Mouse (Mus musculus) MEL-GATA-1-ER (cell line): ENCODE data around the gene Mrln.

Source experiments
- DNase-seq: peaks from one replicate; pipeline ENCODE4 v3.0.0-alpha.2; 2012; ENCODE audit warnings: low read depth; ENCODE audit errors: extremely low read depth

The Mrln gene

DNA sequence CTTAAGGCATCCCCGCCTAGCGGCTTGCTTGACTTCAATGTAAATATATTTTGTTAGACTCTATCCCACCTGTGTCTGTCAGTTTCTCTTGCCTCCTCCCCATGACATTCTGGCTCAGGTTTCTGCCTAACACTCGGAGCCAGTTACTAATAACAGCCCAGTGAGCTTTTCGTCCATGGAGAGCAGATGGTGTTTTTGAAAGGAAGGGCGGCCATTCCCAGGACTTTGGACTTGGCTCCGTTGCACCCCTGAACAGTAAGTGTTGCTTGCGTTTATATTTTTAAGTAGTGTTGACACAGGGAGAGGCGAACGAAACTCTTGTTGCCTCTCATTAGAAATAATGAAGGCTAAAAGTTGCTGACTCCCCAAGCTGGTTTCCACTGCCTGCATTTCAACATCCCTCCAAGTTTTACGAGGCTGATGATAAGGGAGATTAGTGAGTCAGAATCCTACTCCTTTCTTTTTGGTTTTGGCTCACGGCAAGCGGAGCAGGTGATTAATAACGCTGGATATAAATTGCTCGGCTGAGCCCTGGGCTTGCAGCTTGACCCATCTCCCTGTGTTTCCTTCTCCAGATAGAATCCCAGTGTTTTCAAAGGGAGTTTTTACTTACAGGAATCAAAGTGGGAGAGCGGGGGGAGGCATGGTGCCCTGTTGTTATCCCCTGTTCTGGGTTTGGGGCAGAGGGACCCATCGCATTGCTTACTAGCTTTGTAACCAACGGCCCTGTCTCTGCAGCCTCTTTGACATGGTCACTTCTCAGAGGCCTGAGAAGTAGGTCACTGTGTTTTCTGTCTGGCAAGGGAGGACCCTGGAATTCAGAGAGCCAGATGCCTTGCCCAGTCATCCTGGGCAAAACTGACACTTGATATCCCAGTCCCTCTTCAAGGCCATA, at the start of gene Mrln:
TSS of gene Mrln (plus strand) at position 160 of the 895 bp plus-strand sequence.
- no peak for DNase-seq

DNA sequence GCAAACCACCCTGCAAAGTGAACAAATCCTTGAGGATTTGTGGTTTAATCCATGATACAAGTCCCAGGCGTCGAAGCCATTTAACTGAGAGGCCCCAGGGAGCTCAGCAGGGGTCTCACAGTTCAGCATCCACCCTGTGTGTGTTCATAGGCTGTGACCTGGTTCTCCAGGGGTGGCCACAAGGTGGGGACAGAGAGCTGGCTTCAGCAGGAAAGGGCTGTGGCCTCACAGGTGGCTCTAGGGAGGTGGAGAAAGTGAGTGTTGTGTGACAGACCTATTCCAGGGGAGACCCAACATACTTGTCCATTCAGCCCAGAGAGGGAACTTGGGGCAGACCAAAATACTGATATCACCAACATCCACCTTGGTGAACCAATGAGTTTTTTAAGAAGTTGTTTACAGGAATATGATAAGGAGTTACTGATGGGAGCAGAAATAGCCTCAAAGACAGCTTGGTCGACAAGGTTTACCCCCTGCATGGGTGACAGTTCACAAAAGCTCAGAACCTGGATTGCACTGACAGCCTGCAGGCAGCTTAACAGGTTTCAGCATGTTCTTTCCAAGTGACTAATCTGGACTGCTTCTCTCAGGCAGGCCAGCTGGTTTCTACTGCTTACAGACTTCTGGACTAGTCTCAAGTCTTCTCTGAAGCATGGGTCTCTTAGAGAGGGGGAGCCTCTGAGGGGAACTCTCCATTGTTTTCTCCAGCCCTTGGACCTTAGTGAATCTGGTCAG, 47.9 kb upstream of the Mrln start:
- no peak for DNase-seq

DNA sequence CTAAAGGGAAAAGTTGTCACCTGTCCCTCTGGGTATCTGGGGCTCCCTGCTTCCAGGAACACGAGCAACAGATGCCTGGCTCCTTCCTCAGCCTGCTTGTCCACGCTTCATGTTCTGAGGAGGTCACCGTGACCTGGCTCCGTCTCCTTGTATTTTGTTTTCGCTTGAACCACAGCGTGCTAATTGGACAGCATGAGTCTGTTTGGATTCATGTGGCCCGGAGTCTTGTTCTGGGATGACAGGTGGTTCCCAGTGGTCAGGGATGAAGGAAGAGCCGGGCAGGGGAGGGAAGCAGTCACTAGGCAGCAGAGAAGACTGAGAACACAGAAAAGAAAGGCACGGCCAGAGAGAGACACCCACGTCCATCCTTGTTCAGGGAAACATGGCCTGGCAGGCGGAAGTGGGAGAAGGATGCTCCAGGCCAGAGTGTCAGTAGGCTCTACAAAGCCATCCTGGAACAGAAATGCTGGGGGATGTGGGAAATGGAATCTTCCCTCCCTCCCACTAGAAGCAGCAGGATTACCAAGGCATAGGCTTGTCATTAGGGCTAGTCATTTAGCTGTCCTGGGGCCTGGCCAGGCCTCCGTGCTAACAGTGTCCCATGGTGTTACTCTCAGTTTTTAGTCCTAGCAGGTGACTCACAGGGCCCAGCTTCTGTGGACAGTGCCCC, 44.7 kb upstream of the Mrln start:
- DNase-seq: no peak

DNA sequence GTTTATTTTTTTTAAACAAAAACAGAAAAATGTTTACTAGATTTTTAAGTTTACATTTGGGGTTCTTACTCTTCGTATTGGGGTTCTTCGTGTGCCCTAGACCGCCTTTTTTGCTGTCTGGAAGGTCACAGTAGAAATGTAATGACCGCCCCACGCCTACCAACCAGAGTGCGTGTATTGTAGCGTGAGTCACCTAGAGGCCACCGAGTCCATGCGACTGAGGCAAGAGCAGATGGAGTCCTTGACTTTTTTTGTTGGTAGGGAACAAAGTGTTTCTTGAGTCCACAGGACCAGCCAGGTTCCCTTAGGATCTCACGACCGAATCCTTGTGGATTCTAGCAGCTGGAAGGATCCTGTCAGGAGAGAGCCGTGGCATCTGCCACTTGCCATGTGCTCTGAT, 43.7 kb upstream of the Mrln start:
- no peak for DNase-seq

DNA sequence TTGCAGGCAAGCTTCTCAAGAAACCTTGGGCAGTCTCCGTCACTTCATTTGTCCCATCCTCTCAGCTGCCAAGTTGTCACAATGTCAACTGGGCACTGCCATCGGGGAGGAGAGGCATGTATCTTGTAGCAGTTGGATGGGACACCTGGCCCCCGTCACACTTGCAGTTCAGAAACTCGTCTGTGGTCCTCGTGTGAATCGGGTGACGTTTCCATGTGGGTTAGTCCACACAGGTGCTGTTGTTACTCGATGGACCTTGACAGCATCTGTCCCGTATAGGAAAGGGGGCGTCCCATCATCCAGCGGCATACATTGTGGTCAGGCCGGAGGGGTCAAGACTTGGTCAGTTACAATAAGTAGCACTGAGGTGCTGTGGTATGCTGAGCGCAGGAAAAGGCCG, 43.0 kb upstream of the Mrln start:
- no peak for DNase-seq

DNA sequence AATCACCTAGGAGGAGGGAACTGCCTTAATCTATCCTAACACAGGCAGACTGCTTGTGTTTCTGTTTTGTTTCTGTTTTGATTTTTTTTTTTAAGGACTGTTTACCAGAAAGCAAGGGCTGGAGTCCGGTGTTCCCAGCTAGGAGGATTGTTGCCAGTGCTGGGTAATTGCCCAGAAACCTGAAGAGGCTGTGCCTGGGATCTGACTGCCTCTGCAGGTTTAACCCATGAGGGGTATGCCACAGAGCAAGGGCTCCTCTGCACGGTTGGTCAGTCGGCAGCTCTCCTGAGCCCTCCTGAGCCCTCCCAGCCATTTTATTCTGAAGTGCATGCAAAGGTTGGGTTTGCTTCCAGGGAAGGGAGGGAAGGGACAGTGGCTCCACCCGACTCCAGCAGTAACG, 40.8 kb upstream of the Mrln start:
- no peak for DNase-seq

DNA sequence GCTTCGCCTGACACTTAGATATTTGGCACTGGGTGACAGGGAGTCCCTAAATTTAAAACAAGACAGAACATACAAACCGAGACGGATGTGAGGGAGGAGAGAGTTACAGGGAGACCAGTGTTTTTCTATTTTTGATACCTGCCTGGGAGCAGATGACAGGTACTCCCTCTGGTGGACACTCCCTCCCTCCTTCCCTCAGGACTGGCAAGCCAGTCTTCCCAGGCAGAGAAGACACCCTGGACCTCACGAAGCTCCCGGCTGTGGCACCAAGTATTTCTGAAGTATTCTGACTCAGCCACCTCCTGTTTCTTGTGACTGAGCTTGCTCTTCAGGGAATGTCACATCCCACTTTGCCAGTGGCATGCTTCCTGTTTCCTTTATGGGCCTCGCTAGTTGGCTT, 38.6 kb upstream of the Mrln start:
- no peak for DNase-seq

DNA sequence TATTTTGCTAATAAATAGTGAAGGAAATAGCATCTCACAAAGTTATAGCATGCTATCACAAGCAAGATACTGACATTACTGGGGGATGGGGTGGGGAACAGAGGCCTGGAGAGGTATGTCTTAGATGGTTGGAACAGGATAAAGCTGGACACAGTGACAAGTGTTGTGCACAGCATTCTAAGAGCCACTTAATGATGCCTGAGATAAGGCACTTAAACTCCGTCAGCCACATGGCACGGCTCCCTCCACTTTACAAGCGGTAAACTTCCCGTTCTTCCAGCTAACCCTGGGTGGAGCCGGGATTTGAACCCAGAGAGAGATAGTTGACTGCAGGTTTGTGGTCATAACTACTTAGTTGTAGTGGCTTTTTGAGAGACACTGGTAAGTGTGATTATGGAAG, 38.0 kb upstream of the Mrln start:
- DNase-seq: no peak

DNA sequence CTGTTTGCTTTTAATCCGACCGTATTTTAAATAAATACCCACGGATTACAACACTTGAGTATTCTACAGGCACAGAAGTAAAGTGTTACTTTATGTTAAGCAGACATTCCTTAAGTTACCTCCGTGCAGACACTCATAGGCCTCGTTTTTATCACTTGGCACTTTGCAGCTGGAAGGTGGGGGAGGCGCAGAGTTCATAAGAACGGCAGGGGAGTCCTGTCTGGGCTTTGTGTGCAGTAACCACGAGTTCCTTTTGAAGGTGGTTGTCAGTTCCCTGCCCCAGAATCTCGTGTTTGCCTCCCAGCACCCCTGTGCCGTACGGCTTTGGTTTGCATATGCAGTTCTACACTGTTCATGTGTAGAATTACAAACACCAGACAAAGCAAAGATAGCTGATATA, 36.8 kb upstream of the Mrln start:
- no peak for DNase-seq

DNA sequence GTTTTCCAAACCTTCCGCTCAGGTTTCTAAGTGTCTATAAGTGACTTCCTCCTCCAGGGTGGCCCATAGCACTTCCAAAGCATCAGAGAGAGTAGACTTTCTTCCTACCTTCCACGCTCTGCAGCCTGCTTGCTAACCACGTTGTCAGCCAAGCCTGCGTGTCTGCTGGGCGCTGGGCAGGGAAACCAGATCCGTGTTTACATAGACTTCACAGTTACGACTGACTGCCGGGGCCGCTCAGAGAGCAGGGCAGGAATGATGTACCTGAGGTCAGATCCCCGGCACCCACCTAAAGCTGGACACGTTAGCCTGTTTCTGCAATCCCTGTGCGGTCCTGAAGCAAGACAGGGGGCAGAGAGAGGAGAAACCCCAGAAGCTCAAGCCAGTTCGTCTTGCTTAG, 36.1 kb upstream of the Mrln start:
- DNase-seq: no peak

DNA sequence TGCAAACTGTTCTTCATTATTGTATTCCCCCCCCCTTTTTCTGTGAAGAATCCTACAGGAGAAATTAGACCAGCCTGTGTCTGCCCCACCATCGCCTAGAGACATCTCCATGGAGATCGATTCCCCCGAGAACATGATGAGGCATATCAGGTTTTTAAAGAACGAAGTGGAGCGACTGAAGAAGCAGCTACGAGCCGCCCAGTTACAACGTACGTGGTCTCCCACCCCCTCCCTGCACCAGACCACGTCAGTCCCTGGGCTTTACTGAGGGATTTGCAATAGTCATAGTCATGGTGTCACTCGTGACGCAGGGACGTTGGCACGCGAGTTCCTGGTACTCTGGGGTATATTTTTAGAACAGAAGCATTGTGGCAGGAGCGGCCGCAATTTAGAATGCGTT, 35.4 kb upstream of the Mrln start:
- no peak for DNase-seq

DNA sequence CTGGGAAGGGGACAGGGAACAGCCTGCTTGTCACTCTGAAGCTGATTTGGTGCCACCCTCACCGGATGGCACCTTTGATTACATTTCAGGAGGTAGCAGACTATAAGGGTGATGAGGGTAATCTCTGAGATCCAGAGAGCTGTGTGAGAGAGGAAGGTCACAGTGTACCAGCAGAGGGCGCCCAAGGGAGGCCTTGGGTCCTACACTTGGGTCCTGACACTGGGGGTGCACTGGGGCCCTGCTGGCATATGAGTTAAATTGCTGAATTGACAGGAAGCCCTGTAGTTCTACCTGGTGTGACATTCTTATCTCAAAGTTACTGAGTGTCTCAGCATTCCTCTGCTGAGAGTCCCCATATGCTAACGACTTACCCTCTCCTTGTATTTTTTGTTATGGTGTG, 31.1 kb upstream of the Mrln start:
- no peak for DNase-seq

DNA sequence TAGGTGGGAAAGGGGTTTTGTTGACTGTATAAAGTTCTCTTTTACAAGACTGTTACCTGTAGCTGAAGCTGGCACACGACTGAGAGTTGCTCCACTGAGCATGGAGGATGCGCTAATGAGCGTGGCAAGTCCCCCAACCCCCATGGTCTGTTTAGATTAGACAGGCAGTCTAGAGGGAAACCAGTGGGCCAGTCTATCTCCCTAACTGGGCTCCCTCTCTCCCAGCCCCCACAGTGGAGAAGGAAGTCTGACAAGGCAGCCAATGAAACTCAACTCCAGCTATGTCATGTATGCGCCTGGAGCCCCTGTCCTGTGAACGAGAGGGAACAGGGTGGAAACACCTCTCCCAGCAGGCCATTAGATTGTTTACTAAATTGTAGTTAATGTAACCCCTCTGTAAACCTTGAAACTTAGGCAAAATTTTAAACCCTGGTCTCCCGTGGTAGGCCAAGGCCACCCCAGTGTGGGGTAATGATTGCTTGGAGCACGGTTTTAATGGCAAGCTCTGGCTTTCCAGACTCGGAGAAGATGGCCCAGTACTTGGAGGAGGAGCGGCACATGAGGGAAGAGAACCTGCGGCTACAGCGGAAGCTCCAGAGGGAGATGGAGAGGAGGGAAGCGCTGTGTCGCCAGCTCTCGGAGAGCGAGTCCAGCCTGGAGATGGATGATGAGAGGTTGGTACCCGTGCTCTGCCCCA, 29.8 kb upstream of the Mrln start:
- DNase-seq: no peak

DNA sequence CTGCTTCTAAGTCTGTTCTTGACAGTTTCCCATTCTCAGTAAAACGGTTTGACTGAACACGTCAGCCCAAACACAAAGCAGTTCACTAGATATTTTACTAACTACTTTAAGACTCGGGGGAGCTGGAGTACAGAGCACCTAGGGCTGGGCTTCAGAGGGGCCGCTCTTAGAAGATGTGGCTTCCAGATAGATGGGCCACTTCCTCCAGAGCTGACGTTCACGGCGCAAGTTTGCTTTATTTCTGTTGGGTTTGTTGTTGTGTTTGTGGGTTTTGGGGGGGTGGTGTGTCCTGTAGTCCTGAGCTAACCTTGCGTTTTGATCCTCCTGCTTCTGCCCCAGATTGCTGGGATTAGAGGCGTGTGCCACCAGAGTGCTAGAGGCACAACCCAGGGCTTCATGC, 23.7 kb upstream of the Mrln start:
- DNase-seq: no peak

DNA sequence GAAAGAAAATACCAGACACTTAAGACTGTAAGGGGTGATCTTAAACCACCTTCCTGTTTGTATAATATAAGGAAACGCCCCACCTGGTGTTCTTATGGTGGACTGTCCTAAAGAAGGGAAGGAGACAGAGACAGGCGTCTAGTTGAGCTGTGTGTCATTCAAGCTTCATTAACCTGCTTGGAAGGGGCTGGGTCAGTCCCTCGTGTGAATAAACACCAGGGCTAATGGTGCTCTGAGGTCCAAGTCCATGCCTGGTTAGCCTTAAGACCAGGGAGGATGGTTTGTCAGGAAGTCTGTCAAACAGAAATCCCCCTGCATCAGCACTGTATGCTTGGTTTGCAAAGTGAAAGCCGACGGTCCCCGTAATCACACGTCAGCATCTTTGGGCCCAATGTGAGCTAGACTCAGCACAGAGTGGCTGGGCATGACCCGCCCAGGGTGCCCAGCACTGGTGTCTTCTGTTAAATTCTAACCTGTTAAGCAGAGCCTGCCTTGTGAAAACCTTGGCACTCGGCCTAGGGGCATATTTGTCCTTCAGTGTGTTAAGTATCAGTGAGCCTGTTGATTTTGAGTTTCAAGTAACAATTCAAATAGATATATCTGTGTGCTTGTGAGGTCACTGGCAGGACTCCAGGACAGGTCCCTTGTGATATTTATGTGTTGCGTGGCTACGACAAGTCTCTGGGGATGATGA, 23.0 kb upstream of the Mrln start:
- no peak for DNase-seq

DNA sequence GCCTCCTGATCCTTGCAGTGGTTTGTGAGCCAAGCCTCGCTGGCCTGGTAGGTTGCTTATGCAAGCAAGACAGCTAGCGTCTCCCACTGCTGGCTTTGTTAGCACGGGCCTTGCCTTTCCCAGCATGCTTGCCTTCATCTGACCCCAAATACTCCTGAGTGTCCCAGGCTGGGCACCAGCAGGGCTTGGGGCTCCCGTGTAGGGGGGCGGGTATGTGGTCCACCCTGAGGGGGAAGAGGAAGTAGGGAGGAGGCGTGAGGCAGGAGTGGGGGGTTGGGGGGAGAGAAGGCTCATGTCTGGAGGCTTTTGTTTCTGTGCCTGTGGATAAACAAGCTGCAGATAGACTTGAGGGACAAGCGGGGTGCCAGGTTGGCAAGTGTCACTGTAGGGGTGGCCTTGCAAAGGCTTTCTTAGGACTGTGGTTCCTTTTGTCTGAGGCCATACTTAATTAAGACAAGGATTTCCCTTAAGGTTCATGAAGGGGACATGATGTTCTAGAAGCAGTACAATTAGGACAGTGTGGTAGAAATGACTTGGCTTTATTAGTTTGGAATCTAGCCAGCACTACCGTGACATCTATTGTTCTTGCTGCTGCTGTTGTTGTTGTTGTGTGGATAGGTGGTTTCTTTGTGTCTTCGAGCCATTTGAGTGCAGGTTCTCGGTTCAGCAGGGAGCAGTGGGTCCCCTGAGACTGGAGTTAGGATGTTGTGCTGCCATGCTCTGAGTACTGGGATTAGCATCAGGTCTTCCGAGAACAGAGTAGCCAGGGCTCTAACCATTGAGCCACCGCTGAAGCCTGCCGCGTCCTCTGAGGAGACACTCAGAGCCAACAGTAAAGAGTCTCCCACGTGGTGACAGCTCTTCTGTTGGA, 21.0 kb upstream of the Mrln start:
- DNase-seq: no peak

DNA sequence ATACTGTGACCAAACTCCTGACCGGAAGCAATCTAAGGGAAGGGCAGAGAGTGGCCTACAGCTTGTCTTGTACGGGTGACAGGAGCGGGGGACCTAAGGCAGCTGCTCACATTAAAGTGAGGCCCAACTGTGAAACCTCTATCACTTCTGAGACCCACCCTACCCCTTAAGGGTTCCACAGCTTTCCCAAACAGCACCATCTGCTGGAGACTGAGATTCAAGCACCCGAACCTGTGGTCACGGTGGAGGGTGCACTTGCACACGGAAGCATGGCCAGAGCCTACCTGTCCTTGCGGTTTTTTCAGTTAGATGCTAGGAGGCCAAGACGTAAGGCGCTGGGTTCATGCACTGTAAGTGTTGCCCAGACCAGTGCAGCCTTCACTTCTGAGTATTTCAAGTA, 18.3 kb upstream of the Mrln start:
- no peak for DNase-seq

DNA sequence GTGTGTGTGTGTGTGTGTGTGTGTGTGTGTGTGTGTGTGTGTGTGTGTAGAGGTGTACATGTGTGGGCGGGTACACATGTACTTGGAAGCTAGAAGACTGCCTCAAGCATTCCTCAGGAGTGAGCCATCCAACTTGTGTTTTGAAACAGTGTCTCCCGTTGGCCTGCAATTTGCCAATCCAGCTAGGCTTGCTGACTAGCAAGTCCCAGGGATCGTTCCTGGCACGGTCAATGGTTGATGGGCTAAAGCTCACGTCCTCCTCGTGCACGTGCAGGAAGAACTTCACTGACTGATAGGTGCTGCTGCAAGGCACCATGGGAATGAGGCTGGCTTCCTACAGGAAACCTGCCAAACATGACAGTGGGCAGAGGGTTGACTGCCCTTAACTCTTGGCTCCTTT, 17.9 kb upstream of the Mrln start:
- DNase-seq: no peak

DNA sequence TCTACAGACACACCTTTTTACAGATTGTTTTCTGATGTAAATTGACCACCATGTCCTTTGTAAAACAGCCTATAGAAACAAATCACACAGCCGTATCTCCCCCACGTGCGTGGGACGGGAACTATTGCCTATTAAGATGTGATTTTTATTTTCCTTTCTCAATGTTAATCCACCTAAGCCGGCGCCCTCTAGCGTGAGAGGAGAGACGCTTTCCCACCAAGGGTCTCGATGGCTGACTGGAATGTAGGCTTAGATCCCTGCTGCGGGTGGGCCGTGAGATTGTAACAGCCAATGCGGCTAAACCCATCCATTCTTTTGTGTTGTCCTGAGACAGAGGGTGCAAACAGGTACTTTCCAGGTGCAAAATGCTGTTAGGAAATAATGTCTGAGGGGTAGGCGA, 14.6 kb upstream of the Mrln start:
- DNase-seq: no peak

DNA sequence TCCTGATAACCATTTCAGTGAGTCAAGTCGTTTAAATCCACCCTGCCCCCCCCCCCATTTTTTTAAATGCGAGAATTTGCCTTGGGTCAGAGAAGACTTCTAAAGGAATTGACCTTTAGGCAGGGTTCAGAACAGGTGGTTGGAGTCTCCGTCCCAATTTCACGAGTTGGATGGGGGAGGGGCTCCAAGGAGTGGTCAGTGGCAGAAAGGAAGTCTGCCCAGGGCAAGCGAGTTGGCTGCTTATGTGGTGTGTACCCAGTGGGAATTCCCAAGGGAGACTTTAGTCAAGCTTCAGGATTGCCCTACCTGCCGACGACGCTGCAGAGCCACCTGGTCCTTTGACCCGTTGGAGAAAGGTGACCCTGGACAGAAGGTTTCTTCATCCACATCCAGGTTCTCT, 10.2 kb upstream of the Mrln start:
- DNase-seq: no peak
